Mouse (Mus musculus) hindbrain, postnatal 0 days (tissue): ENCODE results near the gene Spock2. TPM values are rescaled to one million over a fixed set of nuclear protein-coding genes. Genes with fewer than 3 reads are reported as not detected.

Experiments used
- ATAC-seq: fragments of 200-750 bp; cut with Nextera tagmentation; 2 replicates; pipeline ENCODE4 v1.8.0; 2017; ENCODE audit warnings: mild to moderate bottlenecking, moderate TSS enrichment, moderate library complexity
- DNase-seq: peaks from one replicate; pipeline ENCODE4 v3.0.0-alpha.2; 2015; ENCODE audit warnings: low spot score
- H3K27ac ChIP-seq: fragments of 300-500 bp; sonication (generic); 2 replicates; pipeline ENCODE4 v1.5.1; 2014; ENCODE audit warnings: mild to moderate bottlenecking
- H3K27me3 ChIP-seq: fragments of 300-500 bp; sonication (generic); 2 replicates; pipeline ENCODE4 v1.6.1; 2014; ENCODE audit warnings: low read length, mixed read lengths; ENCODE audit not compliant: insufficient read depth
- H3K36me3 ChIP-seq: fragments of 300-500 bp; sonication (generic); 2 replicates; pipeline ENCODE4 v1.6.1; 2014; ENCODE audit warnings: low read length, mixed read lengths; ENCODE audit not compliant: insufficient read depth
- H3K4me1 ChIP-seq: fragments of 300-500 bp; sonication (generic); 2 replicates; pipeline ENCODE4 v1.6.1; 2014; ENCODE audit warnings: antibody characterized with exemption, low read length, mixed read lengths; ENCODE audit not compliant: insufficient read depth
- H3K4me2 ChIP-seq: fragments of 300-500 bp; sonication (generic); 2 replicates; pipeline ENCODE4 v1.6.1; 2014; ENCODE audit warnings: low read depth, mild to moderate bottlenecking, low read length, moderate library complexity, mixed read lengths
- H3K4me3 ChIP-seq: fragments of 300-500 bp; sonication (generic); 2 replicates; pipeline ENCODE4 v1.5.1; 2014; ENCODE audit warnings: low read length
- H3K9ac ChIP-seq: fragments of 300-500 bp; sonication (generic); replicated peaks from 2 replicates; pipeline ENCODE4 v1.6.1; 2014; ENCODE audit warnings: mild to moderate bottlenecking, low read length, moderate library complexity, mixed read lengths
- H3K9me3 ChIP-seq: fragments of 300-500 bp; sonication (generic); 2 replicates; pipeline ENCODE4 v1.6.1; 2016; ENCODE audit warnings: low read length, mixed read lengths
- CTCF ChIP-seq: IDR thresholded peaks from 2 replicates; pipeline ENCODE4 v1.5.1; 2016; ENCODE audit warnings: antibody characterized with exemption, control low read depth, low read depth
- WGBS: fragments of 180-500 bp; shearing (Covaris S2); extraction: QIAGEN DNeasy Blood & Tissue Kit; methylation state at CpG from one replicate; pipeline ENCODE4 v1.1.7; 2014; 5-methylcytosine and 5-hydroxymethylcytosine counted together
- polyA plus RNA-seq: library from polyadenylated mRNA; unstranded; fragments of >200 nt; fragmentation: Nextera tagmentation; extraction: Ambion mirVana; gene quantifications from 2 replicates; pipeline ENCODE4 v1.2.1, GENCODE M21; 2015
- total RNA-seq: library from RNA; depleted of rRNA; stranded (reverse); fragments of >200 nt; gene quantifications from 2 replicates; pipeline ENCODE4 v1.2.3, GENCODE M21; 2014

Gene Spock2
- total and polyA plus RNA-seq, 2 experiments from 2014 or later: 106 to 297 TPM

GRCm38 (mm10) chr10:60106531-60107186 lies 640 bp downstream of the Spock2 start:
- Histone ChIP-seq H3K36me3 (no peaks in the 10 kb centered on the region), H3K27me3 (no peaks in the 10 kb centered on the region), H3K9ac (peak overlapping the region; percentile 91), H3K4me3 (peak overlapping the region; percentile 83), H3K4me2 (peak overlapping the region; percentile 90), H3K27ac (peak overlapping the region; percentile 97), H3K4me1 (peaks cover 17% of the 10 kb centered on the region), H3K9me3 (no peaks in the 10 kb centered on the region)
- ATAC-seq (peak; percentile 76), DNase-seq (peak; percentile 77)
- TF ChIP-seq CTCF: peak; percentile 40
- WGBS: under 1% methylated on average over 48 of the region's 57 CpGs

DNA sequence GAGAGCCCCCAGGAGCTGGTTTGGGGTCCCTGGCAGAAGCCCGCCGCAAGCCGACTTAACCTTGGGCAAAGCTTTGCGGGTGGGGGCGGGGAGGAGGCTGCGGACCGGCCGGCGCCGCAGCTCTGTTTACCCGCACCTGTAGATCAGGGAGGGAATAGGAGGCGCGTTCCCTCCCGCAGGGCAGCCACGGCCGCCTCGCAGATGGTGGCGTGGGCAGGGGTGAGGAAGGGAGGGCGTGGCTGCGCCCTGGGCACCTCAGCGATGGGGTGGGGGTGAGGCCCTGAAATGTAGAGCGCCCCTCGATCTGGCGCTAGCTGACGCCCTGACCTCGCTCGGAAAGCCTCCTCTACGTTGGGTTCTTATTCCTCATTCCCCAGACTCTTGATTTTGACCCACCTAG lies 1.4 kb downstream of the Spock2 start:
- TF ChIP-seq CTCF: no peak
- Histone ChIP-seq H3K4me1 (peaks cover 17% of the 10 kb centered on the region), H3K27me3 (no peaks in the 10 kb centered on the region), H3K4me3 (peak overlapping the region; percentile 83), H3K9ac (peak overlapping the region; percentile 91), H3K4me2 (peak overlapping the region; percentile 90), H3K27ac (peak overlapping the region; percentile 97), H3K9me3 (no peaks in the 10 kb centered on the region), H3K36me3 (no peaks in the 10 kb centered on the region)
- WGBS: 1% methylated on average over 28 of the region's 28 CpGs
- peak; percentile 48 for DNase-seq
- no peak for ATAC-seq

GRCm38 (mm10) chr10:60108321-60109111 lies 2.5 kb downstream of the Spock2 start:
- Histone ChIP-seq H3K9me3 (no peaks in the 10 kb centered on the region), H3K27me3 (no peaks in the 10 kb centered on the region), H3K4me1 (peaks cover 17% of the 10 kb centered on the region), H3K36me3 (no peaks in the 10 kb centered on the region), H3K9ac (peak overlapping the region; percentile 91), H3K4me2 (peak overlapping the region; percentile 90), H3K27ac (peak overlapping the region; percentile 97), H3K4me3 (peak overlapping the region; percentile 83)
- ATAC-seq: no peak
- TF ChIP-seq CTCF: no peak
- 36% methylated on average over 17 of the region's 17 CpGs for WGBS
- DNase-seq: no peak

GRCm38 (mm10) chr10:60109336-60109735 lies 3.3 kb downstream of the Spock2 start:
- peak overlapping the region; percentile 28; the same call in 1 of the 2 replicates for H3K9ac ChIP-seq
- WGBS: 60% methylated on average over 8 of the region's 8 CpGs
- no peak for ATAC-seq

GRCm38 (mm10) chr10:60109989-60110388 lies 4.0 kb downstream of the Spock2 start:
- ATAC-seq: no peak
- Histone ChIP-seq H3K9ac (peak overlapping the region; percentile 28; the same call in 1 of the 2 replicates), H3K9me3 (no peaks in the 10 kb centered on the region), H3K36me3 (no peaks in the 10 kb centered on the region), H3K4me1 (peaks cover 18% of the 10 kb centered on the region), H3K4me3 (peak overlapping the region; percentile 16; the same call in 1 of the 2 replicates), H3K4me2 (peak overlapping the region; percentile 90), H3K27ac (peak overlapping the region; percentile 45), H3K27me3 (no peaks in the 10 kb centered on the region)
- 47% methylated on average over 8 of the region's 8 CpGs for WGBS
- TF ChIP-seq CTCF: no peak
- peak; percentile 21 for DNase-seq

More at GRCm38 (mm10) chr10:60109336-60109735, 3.3 kb downstream of the Spock2 start:
- H3K4me3 ChIP-seq: peak overlapping the region; percentile 16
- H3K9me3 ChIP-seq: no peaks in the 10 kb centered on the region
- H3K27me3 ChIP-seq: no peaks in the 10 kb centered on the region
- H3K4me1 ChIP-seq: peaks cover 17% of the 10 kb centered on the region
- peak overlapping the region; percentile 90 for H3K4me2 ChIP-seq
- no peaks in the 10 kb centered on the region for H3K36me3 ChIP-seq
- DNase-seq: no peak
- peak overlapping the region; percentile 45; the same call in 1 of the 2 replicates for H3K27ac ChIP-seq
- TF ChIP-seq CTCF: no peak

- H3K4me2 ChIP-seq: no peak overlapping the region
- peaks cover 27% of the 10 kb centered on the region for H3K4me1 ChIP-seq
- no peak for TF ChIP-seq CTCF
- H3K9ac ChIP-seq: no peak overlapping the region
- H3K4me3 ChIP-seq: no peak overlapping the region
- WGBS: 86% methylated on average over 10 of the region's 10 CpGs
- no peaks in the 10 kb centered on the region for H3K27me3 ChIP-seq
- H3K27ac ChIP-seq: no peak overlapping the region
- ATAC-seq: no peak
- H3K9me3 ChIP-seq: no peaks in the 10 kb centered on the region
- H3K36me3 ChIP-seq: no peaks in the 10 kb centered on the region
- no peak for DNase-seq
Measured at GRCm38 (mm10) chr10:60110908-60111475, 5.0 kb downstream of the Spock2 start.
